Mouse (Mus musculus): ENCODE measurements around the gene Nfkbib.

Gene Nfkbib

GRCm38 (mm10) chr7:28716590-28717281 is 50.6 kb downstream of the Nfkbib start, which contains the start of gene Fbxo17:
Gene Fbxo17, plus strand, starts transcription at chr7:28716804.
- DNase-seq: no peak

- DNase-seq: no peak
Measured at GRCm38 (mm10) chr7:28715598-28715997, 51.7 kb downstream of the Nfkbib start.

GRCm38 (mm10) chr7:28714667-28715066 is 52.6 kb downstream of the Nfkbib start:
- peak; percentile 77 for DNase-seq

GRCm38 (mm10) chr7:28710962-28711361 is 56.4 kb downstream of the Nfkbib start:
- DNase-seq: no peak

- DNase-seq: no peak
Measured at GRCm38 (mm10) chr7:28709454-28709853, 57.9 kb downstream of the Nfkbib start.
